Mouse (Mus musculus) kidney, adult 8-10 months (tissue): ENCODE measurements around the gene Slc17a9.

ENCODE experiments used
- DNase-seq, 2 experiments: peaks; one replicate each; pipeline ENCODE4 v3.0.0; 2022

Gene Slc17a9

DNA sequence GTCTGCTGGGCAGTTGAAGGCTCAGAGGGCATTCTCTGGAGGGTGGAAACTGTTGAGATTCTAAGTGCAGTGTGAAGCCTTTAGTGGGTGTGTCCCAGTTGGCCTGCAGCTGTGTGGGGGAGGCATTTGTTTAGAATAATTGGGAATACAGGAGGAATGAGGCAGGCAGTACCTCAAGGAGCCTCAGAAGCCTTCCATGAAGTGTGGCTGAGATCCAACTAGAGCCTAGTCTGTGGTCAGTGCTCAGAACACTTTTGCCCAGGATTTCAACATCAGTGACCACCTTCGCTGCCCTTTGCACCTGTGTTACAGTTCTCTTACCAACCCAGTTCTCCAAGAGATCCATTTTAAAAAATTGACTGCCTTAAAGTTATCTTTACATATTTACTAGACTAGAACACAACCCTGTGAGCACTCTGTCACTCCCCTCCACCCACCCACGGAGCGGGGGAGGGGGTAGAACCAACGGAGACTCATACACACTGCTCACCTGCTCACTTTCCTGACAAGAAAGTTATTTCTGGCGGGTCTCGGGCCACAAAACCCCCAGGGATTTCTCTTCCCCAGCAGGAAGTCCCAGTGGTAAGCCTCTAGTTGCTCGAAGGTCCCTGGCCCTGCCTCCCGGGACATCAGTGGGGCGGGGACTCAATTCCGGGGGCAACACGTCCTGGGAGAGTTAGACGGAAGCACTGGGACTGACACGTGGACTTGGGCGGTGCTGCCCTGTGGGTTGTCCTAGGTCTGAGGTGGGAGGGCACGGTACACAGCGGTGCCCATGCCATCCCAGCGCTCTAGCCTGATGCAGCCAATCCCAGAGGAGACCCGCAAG lies at the start of gene Slc17a9:
Gene Slc17a9, plus strand, starts transcription at position 679 of the 829 bp plus-strand sequence.
- DNase-seq = peak; percentile 70 to 75

DNA sequence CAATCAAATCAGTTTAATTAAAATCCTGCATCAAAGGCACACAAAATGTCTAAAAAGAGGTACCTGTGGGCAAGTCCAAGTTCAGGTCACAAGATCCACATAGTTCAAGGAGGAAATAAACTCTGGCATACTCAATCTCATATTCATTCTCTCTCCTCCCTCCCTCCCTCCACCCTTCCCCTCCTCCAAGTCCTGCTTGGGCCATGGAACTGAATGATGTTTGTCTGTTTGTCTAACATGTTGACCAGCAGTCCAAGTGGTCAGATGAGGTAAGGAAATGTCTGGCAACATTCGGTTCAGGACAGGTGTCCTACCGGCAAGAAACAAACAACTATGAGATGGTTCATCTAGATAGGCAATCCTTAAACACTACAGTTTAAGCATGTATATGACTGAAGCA lies 48.4 kb upstream of the Slc17a9 start:
- DNase-seq = no peak

DNA sequence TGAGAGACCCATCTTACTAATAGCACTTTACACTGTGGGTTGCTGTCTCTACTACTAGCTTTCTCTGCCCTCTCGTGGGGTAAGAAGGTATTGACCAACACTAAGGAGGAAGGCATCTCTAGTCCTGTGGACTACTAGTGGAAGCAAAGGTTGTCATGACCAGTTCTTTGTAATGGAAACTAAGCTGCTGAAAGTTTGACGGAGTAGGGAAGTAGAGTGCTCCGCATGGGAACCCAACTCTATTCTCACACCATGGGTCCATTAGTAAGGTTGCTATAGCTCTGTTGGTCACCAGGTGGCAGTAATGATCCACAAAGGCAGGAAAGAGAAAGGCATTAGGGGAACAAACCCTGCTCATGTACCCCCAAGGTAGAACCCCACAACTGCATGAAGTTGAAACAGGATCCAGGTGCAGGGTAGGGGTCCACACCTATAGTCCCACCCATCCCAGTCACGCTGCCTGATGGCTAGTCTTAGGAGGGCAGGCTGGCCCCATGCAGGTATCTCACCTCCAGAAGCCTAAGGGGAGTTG lies 46.4 kb upstream of the Slc17a9 start:
- peak; percentile 49 to 73 for DNase-seq

DNA sequence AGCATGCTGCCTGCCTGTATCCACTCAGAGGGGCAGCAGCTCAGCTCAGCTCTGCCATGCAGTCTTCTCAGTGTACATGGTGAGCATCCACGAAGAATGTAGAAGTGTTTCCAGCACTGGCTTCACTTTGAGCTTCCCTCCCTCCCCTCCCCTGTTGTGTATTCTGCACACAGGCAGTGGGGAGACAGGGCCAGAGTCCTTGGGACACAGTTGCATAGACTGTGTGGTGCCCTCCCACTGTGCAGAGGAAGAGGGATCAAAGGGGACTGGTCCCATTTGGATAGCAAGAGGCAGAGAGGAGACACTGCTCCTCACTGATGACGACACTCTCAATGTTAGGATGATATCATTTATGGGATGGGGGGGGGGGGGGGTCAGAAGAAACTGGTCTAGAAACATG lies 43.8 kb upstream of the Slc17a9 start:
- DNase-seq = no peak

DNA sequence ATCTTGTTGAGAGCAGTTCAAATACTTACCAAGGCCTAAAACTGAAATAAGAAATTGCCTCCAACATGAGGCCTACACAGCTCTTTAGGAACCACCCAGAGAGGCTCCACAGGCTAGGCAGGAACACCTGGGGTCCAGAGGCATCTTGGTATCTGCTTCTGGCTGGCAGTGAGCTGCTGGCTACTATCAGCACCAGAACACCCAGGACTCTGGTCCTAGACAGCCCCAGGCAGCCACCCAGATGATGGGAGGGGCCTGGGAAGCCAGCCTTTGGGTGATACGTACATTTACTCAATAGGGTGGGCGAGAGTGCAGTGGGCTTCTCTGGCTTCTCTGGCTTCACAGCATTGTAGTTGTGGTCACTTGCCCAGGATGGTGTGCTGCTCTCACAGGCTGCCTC lies 41.5 kb upstream of the Slc17a9 start:
- DNase-seq = no peak

DNA sequence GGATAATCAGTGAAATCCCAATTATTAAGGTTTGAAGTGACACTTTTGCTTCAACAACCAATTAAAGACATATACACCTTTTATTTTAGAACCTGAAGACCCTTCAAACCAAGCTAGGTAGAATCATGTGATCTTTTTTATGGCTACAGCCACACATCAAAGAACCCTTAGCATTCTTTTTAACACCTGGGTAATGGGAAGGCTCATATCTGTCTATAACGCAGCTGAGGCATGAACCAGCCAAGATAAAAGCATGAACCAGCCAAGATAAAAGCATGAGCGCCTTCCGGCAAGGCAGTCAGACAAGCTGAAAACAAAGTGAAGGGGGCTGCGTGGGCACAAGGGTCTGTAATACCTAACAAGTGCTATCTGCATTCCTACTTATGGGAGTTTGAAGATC lies 41.0 kb upstream of the Slc17a9 start:
- no peak for DNase-seq

DNA sequence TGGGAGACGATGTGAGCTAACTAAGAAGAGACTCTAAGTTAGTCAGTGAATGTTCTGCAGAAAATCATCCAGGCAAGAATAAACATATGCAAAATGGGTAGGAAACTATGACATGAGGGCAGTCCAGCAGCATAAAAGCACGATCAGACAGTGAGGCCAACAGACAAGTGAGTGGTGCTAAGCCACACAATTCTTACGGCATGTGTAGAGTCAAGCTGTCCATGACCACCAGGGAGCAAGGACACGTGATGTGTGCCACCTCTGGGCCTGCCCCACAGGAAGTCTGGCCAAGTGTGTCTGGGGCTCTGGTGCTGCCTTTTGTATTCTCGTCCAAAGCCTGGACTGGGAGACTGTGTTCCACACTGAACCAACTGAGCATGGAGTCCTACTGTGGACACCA lies 35.2 kb upstream of the Slc17a9 start:
- DNase-seq = no peak

DNA sequence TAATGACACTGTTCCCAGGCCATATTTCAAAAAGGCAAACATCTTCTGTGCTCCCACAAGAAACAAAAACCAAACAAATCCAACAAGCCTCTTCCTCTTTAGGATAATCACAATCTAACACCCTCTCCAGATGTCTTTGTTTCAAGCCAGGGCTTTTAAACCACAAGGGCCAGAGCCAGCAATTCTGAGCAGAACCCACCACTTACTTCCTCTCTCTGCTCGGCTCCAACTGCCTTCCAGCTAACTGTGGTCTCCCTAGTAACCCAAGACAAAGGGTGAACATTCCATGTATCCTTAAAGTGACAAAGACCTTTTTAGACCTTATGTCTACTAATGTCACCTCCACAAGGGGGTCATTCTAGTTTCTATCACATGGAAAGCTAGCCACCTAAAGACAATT lies 32.4 kb upstream of the Slc17a9 start:
- no peak for DNase-seq

DNA sequence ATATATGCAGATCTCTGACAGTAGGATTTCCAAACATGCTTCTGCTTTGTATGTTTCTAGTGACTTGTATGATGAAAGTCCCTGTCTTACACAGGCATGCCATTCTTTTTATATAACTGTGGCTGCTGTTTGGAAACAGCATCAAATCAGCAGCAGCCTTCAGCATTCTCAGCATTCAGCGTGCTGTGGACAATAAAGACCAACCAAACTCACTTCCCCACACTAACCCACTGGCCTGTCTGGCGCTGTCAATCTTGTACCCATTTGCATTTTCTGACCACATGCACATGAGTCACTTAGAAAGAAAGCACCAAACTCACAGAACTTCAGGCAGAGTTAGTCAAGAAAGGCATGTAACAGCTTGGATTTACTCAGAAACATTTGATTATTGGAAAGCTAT lies 29.9 kb upstream of the Slc17a9 start:
- DNase-seq = no peak

DNA sequence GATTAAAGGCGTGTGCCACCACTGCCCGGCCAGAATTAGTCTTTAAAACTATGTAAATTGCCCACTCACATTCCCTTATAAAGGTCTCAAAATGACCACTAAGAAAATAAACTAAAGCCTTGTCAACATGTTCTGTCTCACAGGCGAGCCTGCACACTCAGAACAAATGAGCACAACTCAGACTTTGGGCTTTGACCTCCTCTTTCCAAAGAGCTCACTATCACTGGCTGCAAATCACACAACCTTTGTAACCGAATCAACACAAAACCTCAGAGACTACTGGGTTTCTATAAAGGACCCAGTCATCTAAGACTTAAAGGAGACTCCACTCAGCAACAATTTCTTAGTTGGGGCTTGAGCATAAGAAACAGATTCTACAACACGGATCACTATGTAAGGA lies 24.6 kb upstream of the Slc17a9 start:
- peak; percentile 60 to 63 for DNase-seq

DNA sequence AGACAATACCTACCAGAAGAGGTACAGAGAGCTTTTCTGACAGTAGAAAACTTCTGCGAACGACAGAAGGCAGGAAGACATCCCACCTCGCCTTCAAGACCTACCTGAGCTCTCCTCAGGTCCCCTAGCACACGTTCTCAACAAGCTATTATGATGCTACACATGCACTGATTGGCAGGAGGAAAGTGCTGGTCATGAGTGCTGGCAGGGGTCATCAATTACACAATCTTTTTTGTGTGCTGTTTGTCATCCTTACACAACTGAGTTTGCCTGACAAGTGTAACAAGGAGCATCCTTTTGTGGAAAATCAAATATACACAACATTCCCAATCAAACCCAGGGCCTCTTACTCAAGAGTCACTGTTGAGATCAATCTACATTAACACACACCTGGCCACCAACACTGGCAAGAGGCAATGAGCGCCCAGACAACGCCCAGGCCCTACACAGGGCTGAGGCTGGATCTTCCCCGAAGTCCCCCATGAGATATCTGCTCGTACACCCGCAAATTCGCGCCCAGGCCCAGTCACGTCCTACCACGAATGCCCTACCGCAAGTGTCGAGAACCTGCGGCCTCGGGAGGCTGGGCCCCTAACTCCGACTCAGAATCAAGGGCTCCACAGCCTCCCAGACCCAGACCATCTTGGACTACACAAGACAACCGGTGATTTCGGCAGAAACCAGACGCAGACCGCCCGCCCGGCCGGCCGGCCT lies 23.9 kb upstream of the Slc17a9 start:
- no peak for DNase-seq

DNA sequence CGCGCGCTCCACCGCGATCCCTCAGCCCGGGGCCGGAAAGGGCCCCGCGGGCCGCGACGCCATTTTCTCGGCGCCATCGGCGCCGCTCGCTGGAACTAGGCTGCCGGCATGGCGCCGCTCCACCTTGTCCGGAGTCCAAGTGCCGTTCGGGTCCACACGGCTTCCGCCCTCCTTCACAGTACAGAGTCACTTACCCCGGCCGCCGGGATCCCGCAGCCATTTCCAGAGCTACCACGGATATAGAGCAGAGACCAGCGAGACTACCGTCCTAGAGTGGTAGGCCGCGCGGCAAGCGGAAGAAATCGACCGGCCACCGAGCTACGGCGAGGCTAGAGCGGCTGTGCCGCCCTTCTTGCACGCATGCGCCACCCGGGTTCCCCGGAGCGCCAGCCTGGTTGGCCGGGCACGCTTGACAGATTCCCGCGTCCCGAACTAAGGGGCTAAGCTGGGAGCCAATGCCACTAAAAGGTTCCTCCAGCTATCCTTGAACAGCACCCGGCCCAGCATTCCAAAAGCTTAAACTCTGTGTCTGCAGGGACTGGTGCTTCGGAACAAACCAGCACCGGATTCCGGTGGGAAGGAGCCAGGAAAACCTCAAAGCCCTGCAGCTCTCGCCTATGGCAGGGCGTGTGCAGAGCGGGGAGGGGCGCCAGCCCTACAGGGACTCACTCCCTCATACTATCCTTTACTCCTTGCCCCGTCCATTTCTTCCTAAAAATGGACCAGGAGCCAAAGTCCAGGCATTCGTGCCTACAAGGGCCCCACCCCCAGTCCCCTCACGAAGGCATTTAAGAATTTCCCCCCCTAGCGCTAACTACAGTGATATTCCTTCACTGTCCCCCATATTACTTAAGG lies 23.1 kb upstream of the Slc17a9 start:
- DNase-seq = peak; percentile 89 to 91

DNA sequence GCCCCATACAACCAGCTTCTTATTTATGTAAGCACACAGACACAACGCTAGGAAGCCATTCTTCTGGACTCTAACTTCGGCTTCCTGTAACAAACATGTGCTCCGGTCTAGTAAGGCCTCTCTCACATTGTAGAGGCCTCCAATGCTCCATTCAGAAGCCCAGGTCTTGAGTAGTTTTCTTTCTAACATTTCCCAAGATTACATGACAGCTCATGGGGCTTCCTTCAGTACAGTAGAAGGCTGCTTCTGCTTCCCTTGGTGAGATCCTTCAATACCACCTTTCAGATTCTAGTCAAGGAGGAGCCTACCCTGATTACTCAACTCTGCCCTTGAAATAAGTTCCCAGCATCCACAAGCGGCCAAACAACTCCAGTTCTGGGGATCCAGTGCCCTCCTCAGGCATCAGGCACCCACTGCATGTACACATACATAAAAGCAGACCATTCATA lies 22.3 kb upstream of the Slc17a9 start:
- no peak for DNase-seq

DNA sequence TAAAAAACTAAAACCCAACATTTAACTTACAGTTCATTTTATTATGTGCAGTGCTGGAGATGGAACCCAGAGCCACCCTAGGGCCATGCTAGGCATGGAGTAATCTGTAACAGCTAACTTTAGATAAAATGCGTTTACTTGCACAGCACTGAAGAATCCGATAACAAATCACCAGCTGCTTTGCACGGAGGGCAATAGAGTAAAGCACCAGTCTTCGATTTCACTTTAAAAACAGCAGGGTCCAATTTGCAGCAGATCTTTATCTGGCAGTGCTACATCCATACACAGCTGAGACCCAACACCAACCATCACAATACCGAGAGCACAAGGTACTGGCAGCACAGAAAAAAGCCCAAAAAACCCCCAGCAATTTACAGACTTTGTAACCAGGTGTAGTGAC lies 21.9 kb upstream of the Slc17a9 start:
- no peak for DNase-seq

DNA sequence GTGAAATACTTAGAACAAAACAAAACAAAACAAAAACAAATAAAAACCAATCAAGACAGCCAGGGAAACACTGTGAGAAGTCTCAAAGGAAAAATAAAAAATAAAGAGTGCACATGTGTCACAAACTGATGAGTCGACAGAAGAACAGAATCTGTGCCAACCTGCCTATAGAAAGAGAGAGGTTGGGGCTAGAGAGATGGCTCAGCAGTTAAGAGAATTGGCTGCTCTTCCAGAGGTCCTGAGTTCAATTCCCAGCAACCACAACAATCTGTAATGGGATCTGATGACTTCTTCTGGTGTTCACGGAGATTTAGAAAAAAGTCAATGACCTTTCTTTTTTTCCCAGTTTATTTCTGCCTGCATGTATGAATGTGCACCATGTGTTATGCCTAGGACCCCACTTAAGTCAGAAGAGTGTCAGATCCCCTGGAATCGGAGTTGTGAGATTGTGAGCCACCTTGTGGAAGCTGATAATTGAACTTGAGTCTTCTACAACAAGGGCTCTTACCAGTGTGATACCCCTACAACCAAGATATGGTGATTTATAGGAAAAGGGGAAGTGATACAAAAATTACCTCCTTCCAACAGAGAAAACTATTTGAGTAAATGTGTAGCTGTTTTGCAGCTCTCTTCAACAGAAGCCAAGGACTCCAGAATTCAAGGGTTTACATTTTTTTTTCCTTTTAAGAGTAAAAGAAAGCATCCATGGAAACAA lies 21.3 kb upstream of the Slc17a9 start:
- no peak for DNase-seq

DNA sequence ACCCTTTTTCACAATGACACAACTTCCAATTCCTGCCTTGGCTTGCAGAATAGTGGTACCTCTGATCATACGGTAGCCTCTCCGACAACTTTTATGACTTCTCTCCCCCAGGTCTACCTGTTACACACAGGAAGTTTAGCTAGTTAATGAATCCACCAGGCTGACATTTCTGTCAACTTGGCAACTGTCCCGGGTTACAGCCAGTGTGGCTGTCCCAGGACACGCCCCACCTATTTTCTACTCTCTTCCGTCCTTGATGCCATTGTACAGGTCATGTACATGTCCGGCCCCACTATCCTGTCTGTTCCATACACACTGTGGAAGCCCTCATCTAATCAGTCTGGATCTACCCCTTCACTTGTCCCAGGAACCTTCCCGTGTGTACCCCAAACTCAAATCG lies 20.5 kb upstream of the Slc17a9 start:
- DNase-seq = peak; percentile 87 to 90

DNA sequence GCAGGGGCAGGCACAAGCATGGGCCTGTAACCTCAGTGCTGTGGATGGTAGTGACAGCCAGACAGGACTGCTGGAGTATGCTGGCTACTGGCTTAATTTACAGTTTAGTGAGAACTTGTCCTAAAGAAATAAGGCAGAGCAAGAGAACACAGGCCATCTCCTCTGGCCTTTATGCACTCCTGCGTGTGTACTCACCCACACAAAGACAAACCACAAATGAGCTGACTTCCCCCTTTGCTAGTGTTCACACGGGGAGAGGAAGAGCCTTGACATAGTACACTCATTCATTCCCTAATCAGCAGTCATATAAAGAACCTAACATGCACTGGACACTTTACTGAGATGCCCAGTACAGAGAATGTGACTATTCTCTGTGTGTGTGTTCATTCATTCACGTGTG lies 20.0 kb upstream of the Slc17a9 start:
- no peak for DNase-seq

DNA sequence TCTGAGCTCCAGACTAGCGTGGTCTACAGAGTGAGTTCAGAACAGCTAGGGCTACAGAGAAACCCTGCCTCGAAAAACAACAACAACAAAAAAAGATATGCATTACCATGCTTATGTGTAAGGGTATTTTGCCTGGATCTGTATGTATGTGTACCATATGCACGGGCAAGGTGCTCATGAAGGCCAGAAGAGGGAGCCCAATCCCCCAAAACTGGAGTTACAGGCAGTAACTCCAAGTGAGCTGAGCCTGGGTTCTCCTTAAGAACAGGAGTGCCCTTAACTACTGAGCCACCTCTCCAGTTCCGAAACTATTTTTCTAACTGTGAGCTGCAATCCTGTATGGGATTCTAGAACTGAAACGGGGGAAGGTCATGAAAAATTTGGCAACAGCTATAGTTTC lies 19.1 kb upstream of the Slc17a9 start:
- no peak for DNase-seq

DNA sequence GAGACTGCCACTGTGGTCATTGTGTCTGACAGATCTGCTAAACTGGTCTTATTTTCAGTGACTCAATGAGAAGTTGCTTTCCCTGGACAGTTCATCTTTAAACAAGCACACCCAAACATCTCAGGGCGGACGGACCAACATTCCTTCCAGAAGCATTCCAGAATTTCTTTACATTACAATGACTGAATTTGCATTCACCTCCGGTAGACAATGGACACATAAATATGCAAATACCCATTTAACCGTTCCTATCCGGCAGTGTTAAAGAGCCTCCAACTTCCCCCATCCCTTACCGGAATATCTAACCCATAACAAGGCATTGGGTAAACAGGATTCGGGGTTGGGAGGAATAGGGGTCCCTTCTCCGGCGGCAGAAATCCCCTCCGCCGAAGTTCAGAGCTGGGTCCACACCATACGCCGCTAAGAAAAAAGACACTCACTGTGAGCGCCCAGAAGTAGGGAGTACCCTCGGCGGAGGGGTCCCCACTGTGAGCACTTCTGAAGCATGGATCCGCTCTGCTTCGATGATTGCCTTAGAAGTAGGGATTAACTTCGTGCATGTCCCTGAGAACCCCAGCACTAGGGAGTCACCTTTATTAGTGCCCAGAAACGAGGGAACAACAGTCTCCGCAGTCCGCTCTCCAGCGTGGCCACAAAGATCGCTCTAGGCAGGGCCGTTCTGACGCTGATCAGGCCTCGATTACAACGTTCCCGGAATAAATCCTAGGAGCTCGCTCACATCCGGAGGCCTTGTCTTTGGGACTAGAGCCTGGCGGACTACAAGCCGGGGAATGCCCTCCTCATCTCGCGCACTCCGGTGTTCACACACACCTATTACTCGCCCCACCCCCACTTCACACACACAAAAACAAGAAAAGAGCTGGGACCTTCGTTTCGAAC lies 15.8 kb upstream of the Slc17a9 start:
- no peak for DNase-seq

DNA sequence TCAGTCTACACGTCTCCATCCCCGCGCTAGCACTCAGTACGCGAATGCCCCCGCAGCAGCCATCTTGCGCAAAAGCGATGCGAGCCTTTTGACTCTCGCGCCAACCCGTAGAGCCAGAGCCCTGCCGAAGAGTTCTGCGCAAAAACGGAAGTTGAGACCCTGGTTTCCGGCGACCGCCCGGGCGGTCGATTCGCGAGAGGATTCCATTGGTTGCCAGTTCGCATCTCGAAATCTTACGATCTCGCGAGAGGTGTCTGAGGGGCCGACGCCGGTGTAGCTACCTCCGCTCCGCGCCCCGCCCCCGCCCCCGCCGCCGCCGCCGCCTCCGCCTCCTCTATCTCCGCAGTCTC lies 15.2 kb upstream of the Slc17a9 start, which contains the start of the genes Dido1 and Gid8:
Gene Dido1, minus strand, starts transcription at position 77 of the 350 bp plus-strand sequence.
Gene Gid8, plus strand, starts transcription at position 195 of the 350 bp plus-strand sequence.
- peak; percentile 95 for DNase-seq
